25 mouse cellular contexts compared by ENCODE assay signal in the genomic region with DNA sequence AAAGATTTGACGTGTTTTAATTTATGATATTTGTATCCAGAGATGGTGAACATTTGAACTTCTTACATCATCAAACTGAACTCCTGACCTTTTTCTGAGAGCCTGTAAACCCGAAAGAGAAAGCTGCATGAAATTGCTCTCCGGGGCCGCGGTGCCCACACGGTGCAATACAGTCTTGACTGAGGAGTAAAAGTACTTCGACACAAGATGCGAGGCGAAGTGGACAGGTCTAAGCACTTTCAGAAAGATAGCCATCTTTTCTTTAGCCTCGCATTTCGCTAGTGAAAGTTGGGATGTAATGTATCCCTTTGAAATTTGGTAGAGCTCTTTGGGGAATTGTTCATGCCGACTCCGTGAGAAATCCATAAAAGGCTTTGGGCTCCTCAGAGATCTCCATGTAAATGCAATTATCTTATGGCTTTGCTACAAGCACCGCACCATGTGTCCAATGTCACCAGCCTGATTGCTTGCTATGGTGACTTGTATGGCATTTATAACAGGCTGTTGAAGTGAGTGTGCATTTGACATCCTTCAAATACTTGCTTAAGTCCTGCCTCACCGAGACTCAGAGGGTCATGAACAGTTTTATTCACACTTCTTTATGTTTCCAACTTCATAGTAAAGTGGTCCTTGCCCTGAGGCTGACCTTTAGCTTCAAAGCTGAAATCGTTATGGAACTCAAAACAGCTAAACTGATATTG.
DNase-seq lines count a peak whose midpoint lies in the region; ATAC-seq lines count a peak whose summit lies in the region.
"Had no signal": no experiment of that assay in that cellular context is flagged by ENCODE, and none has a peak within 500 bp of the region (broad histone marks: within the 10 kb centered on the region; RNA-seq: fewer than 3 reads in every experiment).

No protein-coding gene starts in this region.

- H3K4me1 ChIP-seq in hindbrain, embryonic 11.5 days (replicated peaks; ENCODE audit: control insufficient read depth, insufficient read depth, low read length), result no peaks in the 10 kb centered on the region
- no peaks in the 10 kb centered on the region for H3K4me1 ChIP-seq in hindbrain, embryonic 14.5 days (replicated peaks; ENCODE audit: control insufficient read depth, insufficient read depth, low read length)
- H3K4me1 ChIP-seq in limb, embryonic 13.5 days, result no peaks in the 10 kb centered on the region
- H3K4me1 ChIP-seq: hindbrain, embryonic 10.5 days; midbrain, embryonic 12.5 days; stomach, embryonic 15.5 days had no signal

- ATAC-seq in hindbrain, embryonic 11.5 days (ENCODE audit: low FRiP score), result 0 out of 2 replicates have a peak, but pooled peaks have one; percentile 47
- no peak for ATAC-seq in hindbrain, embryonic 14.5 days (ENCODE audit: low FRiP score)
- peak; percentile 67 for ATAC-seq in limb, embryonic 13.5 days (ENCODE audit: low FRiP score, low read depth)
- ATAC-seq: forebrain, embryonic 14.5 days; hindbrain, postnatal 0 days; intestine, embryonic 16.5 days had no signal

- 81% methylated on average over 16 of the region's 16 CpGs for WGBS in hindbrain, embryonic 11.5 days
- 78% methylated on average over 16 of the region's 16 CpGs for WGBS in hindbrain, embryonic 14.5 days
- WGBS in limb, embryonic 13.5 days, result 57% methylated on average over 16 of the region's 16 CpGs

- intact Hi-C loops in left cerebral cortex, postnatal 36 days (cut with DNase I), result no loop called here

- H3K4me3 ChIP-seq in hindbrain, embryonic 11.5 days (ENCODE audit: low read depth, low read length), result no peak overlapping the region
- no peak overlapping the region for H3K4me3 ChIP-seq in hindbrain, embryonic 14.5 days (replicated peaks; ENCODE audit: low read length)
- H3K4me3 ChIP-seq in limb, embryonic 13.5 days, result no peak overlapping the region
- H3K4me3 ChIP-seq: hindbrain, embryonic 10.5 days; midbrain, embryonic 12.5 days; stomach, embryonic 15.5 days had no signal

- peak; percentile 16 for DNase-seq in embryo, embryonic 10.5 days (ENCODE audit: low spot score)
- no peak for DNase-seq in embryo, embryonic 10 days (ENCODE audit: low spot score)
- peak; percentile 3 for DNase-seq in hindbrain, embryonic 11.5 days (ENCODE audit: low spot score)
- DNase-seq in hindbrain, embryonic 14.5 days (ENCODE audit: low spot score), result no peak
- DNase-seq in R1 (ENCODE audit: low read depth, low spot score), result peak; percentile 1
- DNase-seq in left cerebral cortex, postnatal 36 days (ENCODE audit: low spot score in 2 of 2), result no peak
- DNase-seq in cerebellum, postnatal 25 days, result no peak
- DNase-seq: adrenal gland, adult 8-10 months; cerebellum, adult 11-12 months; cerebellum, postnatal 10 days; heart, postnatal 14 days; kidney, adult 8-10 months; kidney, postnatal 10 days; liver; lung, adult 2 months; right cerebral cortex, postnatal 25 days had no signal

- no peaks in the 10 kb centered on the region for H3K9me3 ChIP-seq in hindbrain, embryonic 11.5 days (ENCODE audit: control insufficient read depth, low read length)
- H3K9me3 ChIP-seq in hindbrain, embryonic 14.5 days (ENCODE audit: control insufficient read depth, low read length), result no peaks in the 10 kb centered on the region
- H3K9me3 ChIP-seq in limb, embryonic 13.5 days, result no peaks in the 10 kb centered on the region
- H3K9me3 ChIP-seq: hindbrain, embryonic 10.5 days; midbrain, embryonic 12.5 days; stomach, embryonic 15.5 days had no signal

- H3K9ac ChIP-seq in hindbrain, embryonic 11.5 days (ENCODE audit: low read depth, low read length), result no peak overlapping the region
- no peak overlapping the region for H3K9ac ChIP-seq in hindbrain, embryonic 14.5 days
- H3K9ac ChIP-seq in limb, embryonic 13.5 days, result no peak overlapping the region
- H3K9ac ChIP-seq: liver, embryonic 14.5 days; midbrain, embryonic 12.5 days; stomach, embryonic 15.5 days had no signal

- H3K27me3 ChIP-seq in hindbrain, embryonic 11.5 days (ENCODE audit: control insufficient read depth, insufficient read depth, low read length), result no peaks in the 10 kb centered on the region
- H3K27me3 ChIP-seq in hindbrain, embryonic 14.5 days (ENCODE audit: control insufficient read depth, insufficient read depth, low read length), result no peaks in the 10 kb centered on the region
- no peaks in the 10 kb centered on the region for H3K27me3 ChIP-seq in limb, embryonic 13.5 days
- H3K27me3 ChIP-seq: CH12.LX; midbrain, embryonic 12.5 days; stomach, embryonic 15.5 days had no signal

- H3K4me2 ChIP-seq in hindbrain, embryonic 11.5 days (replicated peaks; ENCODE audit: low read depth, low read length), result no peak overlapping the region
- no peak overlapping the region for H3K4me2 ChIP-seq in hindbrain, embryonic 14.5 days (replicated peaks)
- H3K4me2 ChIP-seq in limb, embryonic 13.5 days (replicated peaks), result no peak overlapping the region
- H3K4me2 ChIP-seq: midbrain, embryonic 12.5 days; stomach, embryonic 15.5 days had no signal

- no peak overlapping the region for H3K27ac ChIP-seq in hindbrain, embryonic 11.5 days (ENCODE audit: low read depth, low read length)
- no peak overlapping the region for H3K27ac ChIP-seq in hindbrain, embryonic 14.5 days
- H3K27ac ChIP-seq in limb, embryonic 13.5 days, result no peak overlapping the region
- H3K27ac ChIP-seq: hindbrain, embryonic 10.5 days; hindbrain, postnatal 0 days; liver, embryonic 14.5 days; midbrain, embryonic 12.5 days; stomach, embryonic 15.5 days had no signal

- H3K36me3 ChIP-seq in hindbrain, embryonic 11.5 days (ENCODE audit: control insufficient read depth, insufficient read depth, low read length), result no peaks in the 10 kb centered on the region
- no peaks in the 10 kb centered on the region for H3K36me3 ChIP-seq in hindbrain, embryonic 14.5 days (replicated peaks; ENCODE audit: control insufficient read depth, insufficient read depth)
- no peaks in the 10 kb centered on the region for H3K36me3 ChIP-seq in limb, embryonic 13.5 days
- H3K36me3 ChIP-seq: hindbrain, embryonic 10.5 days; midbrain, embryonic 12.5 days; stomach, embryonic 15.5 days had no signal

Comparison
In these comparisons a context has a peak if more than half of its experiments do, and no peak if none do; other contexts are left out.
1. DNase-seq: peak in embryo, embryonic 10.5 days (single experiment), hindbrain, embryonic 11.5 days (single experiment) and R1 (single experiment); none in embryo, embryonic 10 days (single experiment), hindbrain, embryonic 14.5 days (single experiment), left cerebral cortex, postnatal 36 days (0 of 2) and cerebellum, postnatal 25 days (0 of 2).